Mouse (Mus musculus) gastrocnemius, adult 8-10 months (tissue): ENCODE results near the gene Plcg1. TPM values are rescaled to one million over a fixed set of nuclear protein-coding genes. Genes with fewer than 3 reads are reported as not detected.
A peak's percentile ranks its signal among the peaks of the same experiment; 100 is the strongest.

Experiments
- DNase-seq, 2 experiments: peaks; one replicate each; pipeline ENCODE4 v3.0.0; 2022; ENCODE audit warnings: low spot score in 2 of 2
- total RNA-seq, 4 experiments: library from RNA; stranded (reverse); gene quantifications; 2 replicates each; pipeline ENCODE4 v1.2.4; 2022

Plcg1 gene
- total RNA-seq, 4 experiments from 2014 or later: 16.4 to 24.8 (median 19.4) TPM

- DNase-seq: no peak
Measured at GRCm38 (mm10) chr2:160735706-160736310, 4.7 kb downstream of the Plcg1 start.

- no peak for DNase-seq
Measured at GRCm38 (mm10) chr2:160736466-160736865, 5.4 kb downstream of the Plcg1 start.

DNA sequence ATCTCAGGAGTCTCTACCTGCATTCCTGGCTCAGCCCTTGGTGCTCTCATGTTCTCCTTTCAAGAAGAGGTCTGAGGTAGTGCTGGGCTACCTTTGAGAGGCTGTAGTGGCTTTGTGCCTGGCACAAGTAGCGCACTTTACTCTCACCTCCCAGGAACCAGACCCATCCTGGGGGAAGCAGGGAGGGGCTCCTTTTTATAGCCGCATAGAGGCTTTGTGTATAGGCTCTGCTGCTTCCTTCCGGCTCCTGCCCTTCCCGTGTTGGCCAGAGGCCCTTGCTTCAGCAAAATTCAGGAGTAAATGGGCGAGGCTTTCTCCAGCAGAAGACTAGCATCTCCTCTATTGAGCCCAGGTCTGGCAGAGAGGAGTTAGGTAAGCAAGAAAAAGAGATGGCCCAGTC is 7.3 kb downstream of the Plcg1 start:
- DNase-seq: no peak

DNA sequence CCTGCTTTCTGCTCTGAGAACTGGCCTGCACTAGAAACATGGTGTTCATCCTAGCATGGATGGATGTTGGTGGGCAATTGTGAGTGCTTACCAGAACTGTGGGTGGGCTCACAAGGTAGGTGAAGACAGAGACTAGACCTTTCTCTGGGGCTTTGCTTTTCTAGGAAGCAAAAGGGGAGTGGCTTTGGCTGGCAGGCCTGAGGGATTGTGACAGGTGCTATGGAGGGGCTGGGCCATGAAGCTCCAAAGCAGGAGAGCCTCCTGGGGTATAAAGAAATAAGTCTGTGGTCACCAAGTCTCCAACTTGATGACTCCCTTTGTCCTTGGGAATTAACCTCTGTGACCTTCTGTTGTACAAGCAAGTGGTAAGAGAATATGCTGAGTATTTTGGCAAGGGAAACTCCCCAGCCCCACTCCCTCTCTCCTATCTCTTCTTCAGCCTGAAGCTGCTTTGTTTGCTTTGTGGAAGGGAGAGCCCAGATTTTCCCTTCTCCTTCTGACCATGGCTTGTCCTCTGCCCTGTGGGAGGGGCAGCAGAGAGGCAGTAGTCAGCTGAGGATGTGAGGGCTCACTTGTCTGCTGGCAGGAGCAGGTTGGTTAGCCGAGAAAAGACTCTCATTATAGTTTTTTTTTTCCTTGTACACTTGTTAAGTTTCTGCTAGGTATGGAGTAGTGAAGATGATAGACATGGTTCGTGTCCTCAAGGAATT is 8.7 kb downstream of the Plcg1 start:
- no peak for DNase-seq

DNA sequence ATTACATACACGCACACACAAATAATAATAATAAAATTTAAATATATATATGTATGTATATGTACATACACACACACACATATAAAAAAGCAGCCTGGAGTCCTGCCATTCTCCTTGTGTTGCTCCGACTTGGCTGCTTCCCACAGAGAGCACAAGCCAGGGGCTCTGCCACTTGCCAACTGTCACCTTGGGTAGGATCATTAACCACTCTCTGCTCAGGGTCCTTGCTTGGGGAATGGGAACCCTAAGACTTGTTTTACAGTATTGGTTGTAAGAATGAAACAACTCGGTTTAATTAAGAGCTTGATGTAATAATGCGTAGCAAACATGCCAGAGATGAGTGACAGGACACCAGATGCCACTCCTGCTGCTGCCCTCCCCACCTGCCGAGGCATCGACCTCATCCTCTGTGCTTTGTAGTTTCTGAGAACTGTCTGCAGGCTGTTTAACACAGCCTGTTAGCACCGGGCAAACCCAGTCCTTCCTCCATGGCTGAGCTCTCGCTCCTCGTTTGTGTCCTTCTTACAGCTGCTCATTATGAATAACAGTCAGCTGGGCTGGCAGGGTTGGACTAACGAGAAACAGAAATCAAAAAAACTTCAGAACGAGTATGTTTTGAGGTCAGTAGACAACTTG is 9.5 kb downstream of the Plcg1 start:
- DNase-seq: no peak

DNA sequence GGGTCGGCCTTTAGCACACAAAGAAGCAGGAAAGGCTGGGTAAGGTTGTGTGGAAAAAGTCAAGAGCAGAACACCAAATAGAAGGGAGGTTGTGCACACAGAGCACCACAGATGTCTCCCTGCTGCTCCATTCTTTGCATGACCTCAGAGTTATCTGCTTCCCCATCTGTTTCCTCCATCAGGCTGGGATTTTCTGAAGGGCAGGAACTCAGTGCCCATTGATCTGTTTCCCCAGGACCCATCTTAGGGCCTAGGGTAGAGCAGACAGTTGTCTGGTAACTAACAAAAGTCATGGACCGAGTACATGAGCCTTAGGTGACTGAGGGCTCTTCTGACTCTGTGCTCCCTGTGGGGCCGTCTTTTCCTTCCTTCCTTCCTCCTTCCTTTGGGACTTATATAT is 10.5 kb downstream of the Plcg1 start:
- no peak for DNase-seq

DNA sequence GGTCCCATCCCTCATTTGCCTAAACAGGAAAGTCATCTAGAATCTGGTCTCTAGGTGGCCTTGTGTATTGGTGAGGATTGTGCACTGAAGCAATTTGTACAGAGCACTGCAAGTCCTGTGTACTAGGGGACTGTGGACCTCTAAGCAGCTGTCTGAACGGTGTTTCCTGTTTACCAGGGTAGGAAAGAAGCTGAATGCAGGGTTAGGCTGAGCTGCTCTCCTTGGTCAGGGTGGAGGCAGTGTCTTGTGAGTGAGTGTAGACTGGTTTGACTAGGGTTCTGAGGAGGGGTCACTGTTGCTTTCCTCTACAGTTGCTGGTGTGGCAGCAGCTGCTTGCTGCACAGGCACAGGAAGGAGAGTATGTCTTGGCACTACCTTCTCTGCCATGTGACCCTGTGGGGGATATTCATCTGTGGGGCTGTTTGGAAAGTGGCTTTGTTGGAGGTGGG is 11.1 kb downstream of the Plcg1 start:
- DNase-seq: no peak

- peak; percentile 23 to 53 for DNase-seq
Measured at GRCm38 (mm10) chr2:160744040-160744822, 13.1 kb downstream of the Plcg1 start.

- DNase-seq: no peak
Measured at GRCm38 (mm10) chr2:160744823-160745210, 13.7 kb downstream of the Plcg1 start.

GRCm38 (mm10) chr2:160745497-160745896 is 14.4 kb downstream of the Plcg1 start:
- no peak for DNase-seq

DNA sequence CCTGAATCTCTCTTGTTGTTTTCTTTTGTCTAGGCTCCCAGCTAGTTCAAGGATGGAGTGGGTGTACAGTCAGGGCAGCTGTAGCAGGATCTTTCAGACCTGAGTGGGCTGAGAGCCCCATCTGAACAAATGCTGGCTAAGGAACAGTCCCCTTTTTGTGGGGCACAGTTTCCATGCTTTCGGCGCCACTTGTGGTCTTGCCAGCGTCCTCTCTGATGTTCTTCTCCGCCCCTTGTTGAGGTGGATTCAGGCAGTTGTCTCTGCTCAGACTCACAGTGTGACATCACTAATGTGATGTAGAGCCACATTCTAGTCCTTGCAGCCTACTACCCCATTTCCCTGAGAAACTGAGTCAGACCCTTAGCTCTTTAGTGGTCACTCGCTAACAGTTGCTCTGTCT is 15.5 kb downstream of the Plcg1 start:
- no peak for DNase-seq

- DNase-seq: no peak
Measured at GRCm38 (mm10) chr2:160747075-160747474, 16.0 kb downstream of the Plcg1 start.

GRCm38 (mm10) chr2:160756583-160757203 is 25.6 kb downstream of the Plcg1 start:
- DNase-seq: no peak

DNA sequence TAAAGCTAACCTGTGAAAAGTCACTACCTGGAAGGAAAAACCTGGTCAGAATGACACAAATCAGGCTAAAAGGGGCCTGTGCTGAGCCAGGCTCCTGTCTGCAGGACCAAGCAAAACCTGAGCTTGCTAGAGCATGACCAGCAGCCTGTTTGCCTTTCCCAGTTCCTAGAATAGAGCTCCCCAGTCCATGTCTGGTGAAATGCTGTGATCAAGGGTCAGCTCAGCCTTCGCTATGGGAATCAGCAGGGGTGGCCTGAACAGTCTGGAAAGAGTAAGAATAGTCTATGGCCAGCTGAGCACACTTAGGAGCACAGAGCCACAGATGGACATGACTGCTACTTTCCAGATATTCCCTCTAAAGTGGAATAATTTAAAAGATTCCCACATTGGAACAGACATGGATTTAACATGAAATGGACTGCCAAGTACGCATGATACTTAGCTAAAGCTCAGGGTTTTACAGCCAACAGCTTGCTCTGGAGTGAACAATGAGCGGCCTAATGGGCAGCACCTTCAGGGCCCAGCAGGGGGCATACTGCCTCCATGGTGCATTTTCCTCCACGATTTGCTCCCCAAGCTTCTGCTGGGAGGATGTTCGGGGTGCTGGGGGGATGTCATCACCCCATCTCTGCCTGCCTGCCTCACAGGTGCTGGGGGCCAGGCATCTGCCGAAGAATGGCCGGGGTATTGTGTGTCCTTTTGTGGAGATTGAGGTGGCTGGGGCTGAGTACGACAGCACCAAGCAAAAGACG is 29.5 kb downstream of the Plcg1 start:
- DNase-seq: peak; percentile 29 to 38

DNA sequence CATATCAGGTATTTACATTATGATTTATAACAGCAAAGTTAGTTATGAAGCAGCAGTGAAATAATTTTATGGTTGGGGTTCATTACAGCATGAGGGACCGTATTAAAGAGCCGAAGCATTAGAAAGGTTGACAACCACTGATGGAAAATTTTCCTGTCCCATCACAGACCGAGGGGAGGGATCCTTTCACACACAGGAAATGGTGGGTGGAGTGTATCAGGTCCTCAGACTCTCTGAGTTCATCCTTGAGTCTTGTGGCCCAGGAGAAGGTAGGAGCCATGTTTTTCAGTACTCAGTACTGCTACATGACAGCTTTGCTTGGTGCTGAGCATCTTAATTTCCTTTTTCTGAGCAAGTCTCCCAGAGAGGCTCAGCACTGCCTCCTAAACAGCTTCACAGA is 32.7 kb downstream of the Plcg1 start:
- DNase-seq: no peak

GRCm38 (mm10) chr2:160764386-160764785 is 33.3 kb downstream of the Plcg1 start:
- no peak for DNase-seq

DNA sequence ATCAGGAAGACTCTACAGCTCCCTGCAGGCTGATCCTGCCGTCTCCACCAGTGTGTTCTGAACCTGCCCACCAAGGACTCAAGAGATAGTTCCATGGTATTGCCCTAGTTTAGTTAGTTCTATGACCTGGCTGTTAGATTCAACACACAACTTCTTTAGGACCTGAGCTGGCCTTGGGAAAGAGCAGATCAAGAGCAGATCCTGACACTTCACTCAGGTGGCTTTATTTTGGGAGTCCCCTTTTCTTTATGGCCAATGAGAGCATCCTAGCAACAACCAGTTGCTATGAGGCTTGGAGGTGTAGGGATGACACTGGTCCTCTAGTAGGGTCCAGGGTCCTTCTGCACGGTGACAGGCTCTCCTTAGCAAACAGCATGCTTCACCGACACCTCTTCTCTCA is 34.0 kb downstream of the Plcg1 start:
- DNase-seq: no peak

DNA sequence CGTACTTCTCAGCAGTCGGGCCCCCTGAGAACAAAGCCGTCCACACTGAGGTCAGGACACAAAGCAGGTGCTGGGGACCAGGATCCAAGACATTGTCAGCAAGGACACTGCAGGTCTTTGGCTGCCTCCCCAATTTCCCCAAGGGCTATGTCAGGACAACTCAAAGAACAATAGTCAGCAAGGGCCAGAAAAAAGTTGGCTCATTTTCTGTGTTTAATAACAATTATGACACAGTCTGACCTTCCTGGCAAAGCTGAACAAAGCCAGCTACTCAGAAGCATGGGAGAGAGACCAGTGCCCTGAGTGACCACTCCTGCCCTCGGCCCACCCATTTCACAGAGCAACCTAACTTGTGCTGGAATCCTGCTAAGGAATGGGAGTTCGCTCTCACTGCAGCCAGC is 35.3 kb downstream of the Plcg1 start:
- peak; percentile 34 to 38 for DNase-seq

DNA sequence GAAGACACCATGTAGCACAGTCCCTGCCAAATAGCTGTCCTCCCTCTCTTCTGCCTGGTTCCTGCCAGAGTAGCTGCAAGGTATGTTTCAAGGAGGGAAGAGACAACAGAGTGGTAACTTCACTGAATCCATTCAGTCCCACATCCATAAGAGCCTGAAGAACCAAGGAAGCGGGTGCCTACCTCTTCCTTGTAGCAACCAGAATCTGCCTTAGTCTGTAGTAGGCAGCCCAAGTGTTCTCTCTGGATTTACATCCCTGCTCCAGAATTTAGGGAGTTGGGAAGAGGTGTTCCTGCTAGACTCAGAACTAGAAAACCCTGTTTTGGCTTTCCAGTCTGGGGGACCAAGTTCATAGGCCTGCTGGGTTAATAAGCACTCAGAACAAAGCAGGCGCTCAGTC is 36.1 kb downstream of the Plcg1 start:
- DNase-seq: no peak

DNA sequence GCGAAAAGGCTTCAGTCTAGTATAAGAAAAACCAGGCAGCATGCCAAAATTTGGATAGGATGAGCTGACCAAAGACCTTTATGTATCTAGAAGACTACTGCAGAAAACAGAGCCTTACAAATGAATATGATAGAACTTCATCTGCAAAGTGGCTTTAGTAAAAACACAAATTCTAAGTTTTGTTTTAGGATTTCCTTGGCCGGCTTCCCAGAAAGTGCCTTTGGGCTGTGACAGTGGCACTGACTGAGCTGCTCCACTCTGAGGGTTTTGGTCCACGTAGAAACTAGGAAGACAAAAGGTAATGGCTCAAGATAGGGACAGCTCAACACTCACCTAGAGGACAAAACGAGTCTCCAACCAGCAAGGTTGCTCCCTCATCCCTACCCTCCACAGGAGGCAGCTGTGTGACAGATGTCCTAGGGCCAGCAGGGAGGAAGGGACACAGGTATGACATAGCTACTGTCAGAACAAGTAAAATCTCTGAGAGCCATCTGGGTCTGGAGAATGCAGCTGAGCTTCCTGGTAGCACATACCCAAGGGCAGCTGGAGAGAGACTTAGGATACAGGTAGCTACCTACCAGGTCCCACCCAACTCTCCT is 37.1 kb downstream of the Plcg1 start:
- peak in 1 of 2 experiments; percentile 2 for DNase-seq
